Mouse (Mus musculus): Measurements from ENCODE around the gene Sept4.
A peak's percentile ranks its signal among the peaks of the same experiment; 100 is the strongest.

Gene Sept4

GRCm38 (mm10) chr11:87602234-87602633 is 33.5 kb downstream of the Sept4 start:
- no peak for DNase-seq

GRCm38 (mm10) chr11:87603571-87603970 is 34.9 kb downstream of the Sept4 start:
- DNase-seq = no peak

GRCm38 (mm10) chr11:87609264-87609663 is 40.6 kb downstream of the Sept4 start:
- no peak for DNase-seq

GRCm38 (mm10) chr11:87611547-87611946 is 42.8 kb downstream of the Sept4 start:
- no peak for DNase-seq

GRCm38 (mm10) chr11:87613972-87614371 is 45.3 kb downstream of the Sept4 start:
- no peak for DNase-seq

- no peak for DNase-seq
Observed at GRCm38 (mm10) chr11:87615551-87615950, 46.8 kb downstream of the Sept4 start.

- no peak for DNase-seq
Observed at GRCm38 (mm10) chr11:87615952-87616351, 47.2 kb downstream of the Sept4 start.

- DNase-seq = no peak
Observed at GRCm38 (mm10) chr11:87616790-87617474, 48.2 kb downstream of the Sept4 start, which contains the start of gene Hsf5. Hsf5 (plus strand) TSS chr11:87617164.

- DNase-seq = no peak
Observed at GRCm38 (mm10) chr11:87617606-87618005, 48.9 kb downstream of the Sept4 start.

GRCm38 (mm10) chr11:87623160-87623559 is 54.5 kb downstream of the Sept4 start:
- DNase-seq = no peak

GRCm38 (mm10) chr11:87629859-87630258 is 61.2 kb downstream of the Sept4 start:
- peak; percentile 54 to 59 for DNase-seq

GRCm38 (mm10) chr11:87638793-87639192 is 70.1 kb downstream of the Sept4 start:
- no peak for DNase-seq

- peak; percentile 65 to 66 for DNase-seq
Observed at GRCm38 (mm10) chr11:87639206-87639605, 70.5 kb downstream of the Sept4 start.
